Mouse (Mus musculus): ENCODE measurements around the gene Naxd. TPM values are rescaled to one million over a fixed set of nuclear protein-coding genes. Genes with fewer than 3 reads are reported as not detected.
"Not testable (repeated sequence)": the region's sequence is repeated elsewhere in the genome, so short reads cannot be mapped to it uniquely, and the experiment has no call there.

Gene Naxd
- 120 and 154 TPM in 2 replicates for polyA plus RNA-seq (2012; rRNA removed)

DNA sequence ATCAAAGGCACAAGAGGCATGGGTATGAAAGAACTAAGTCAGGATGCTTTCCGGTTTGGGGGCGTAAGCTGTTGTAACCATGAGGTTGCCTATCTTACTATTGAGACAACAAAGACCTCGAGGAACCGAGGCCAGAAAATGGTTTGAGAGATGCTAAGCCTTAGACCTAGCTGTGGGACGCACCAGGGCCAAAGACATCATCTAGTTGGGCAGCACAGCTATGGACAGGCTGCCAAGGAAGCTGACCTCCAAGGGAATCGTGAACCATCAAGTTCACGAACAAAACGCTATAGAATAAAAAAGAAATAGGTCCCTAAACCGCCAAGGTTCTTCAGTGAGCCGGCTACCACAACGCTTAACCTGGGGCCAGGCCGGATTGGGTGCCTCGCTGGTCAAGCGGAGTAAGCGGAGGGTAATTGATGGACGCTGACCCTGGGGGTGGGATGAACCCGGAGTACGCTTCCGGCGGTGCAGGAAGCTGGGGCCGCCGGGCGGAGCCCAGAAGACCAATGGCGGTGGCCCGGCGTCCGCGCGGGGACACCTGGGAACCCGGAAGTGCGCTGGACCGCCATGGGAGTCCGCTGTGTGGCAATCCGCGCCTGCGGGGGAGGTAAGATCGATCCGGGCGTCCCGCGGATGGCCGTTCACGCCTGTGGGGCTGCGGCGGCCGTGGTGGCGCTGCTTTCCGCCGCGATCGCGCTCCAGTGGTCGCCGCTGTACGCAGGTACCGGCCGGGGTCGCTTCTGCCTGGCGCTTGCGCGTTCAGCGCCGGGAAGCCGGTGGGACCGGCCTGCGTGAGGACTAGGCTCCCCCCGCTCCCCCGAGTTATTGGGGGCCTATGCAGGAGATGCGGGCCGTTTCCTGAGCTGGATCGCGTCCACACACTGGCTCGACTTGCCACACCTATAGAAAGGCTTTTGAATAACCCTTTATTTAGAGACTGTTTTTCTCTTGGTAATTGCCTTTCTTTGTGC, at the start of gene Naxd:
Gene Naxd (plus strand): TSS at position 490 of the 974 bp plus-strand sequence.
- DNase-seq (ENCODE audit: low spot score), result peak; percentile 83

DNA sequence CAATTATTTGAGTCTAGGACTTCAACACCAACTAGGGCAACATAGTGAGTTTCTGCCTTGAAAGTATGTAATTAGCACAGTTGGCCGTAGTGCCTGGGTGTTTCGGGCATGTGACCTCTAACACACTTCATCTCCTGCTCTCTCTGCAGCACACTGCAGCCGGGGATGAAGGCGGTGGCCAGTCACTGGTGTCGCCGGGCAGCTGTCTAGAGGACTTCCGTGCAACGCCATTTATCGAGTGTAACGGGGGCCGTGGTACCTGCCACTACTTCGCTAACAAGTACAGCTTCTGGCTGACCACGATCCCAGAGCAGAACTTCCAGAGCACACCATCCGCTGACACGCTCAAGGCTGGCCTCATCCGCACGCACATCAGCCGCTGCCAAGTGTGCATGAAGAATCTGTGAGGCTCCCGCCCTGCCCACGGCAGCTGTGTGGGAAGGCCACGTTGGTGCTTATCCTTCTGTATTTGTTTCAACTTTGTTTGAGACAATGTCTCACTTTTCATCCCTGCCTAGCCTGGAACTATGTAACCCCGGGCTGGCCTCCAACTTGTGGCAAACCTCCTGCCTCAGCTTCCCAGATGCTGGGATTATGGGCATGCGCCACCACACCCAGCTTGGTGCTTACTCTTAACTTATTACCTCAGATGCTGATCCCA, 49.3 kb upstream of the Naxd start:
- DNase-seq (ENCODE audit: low spot score), result no peak

DNA sequence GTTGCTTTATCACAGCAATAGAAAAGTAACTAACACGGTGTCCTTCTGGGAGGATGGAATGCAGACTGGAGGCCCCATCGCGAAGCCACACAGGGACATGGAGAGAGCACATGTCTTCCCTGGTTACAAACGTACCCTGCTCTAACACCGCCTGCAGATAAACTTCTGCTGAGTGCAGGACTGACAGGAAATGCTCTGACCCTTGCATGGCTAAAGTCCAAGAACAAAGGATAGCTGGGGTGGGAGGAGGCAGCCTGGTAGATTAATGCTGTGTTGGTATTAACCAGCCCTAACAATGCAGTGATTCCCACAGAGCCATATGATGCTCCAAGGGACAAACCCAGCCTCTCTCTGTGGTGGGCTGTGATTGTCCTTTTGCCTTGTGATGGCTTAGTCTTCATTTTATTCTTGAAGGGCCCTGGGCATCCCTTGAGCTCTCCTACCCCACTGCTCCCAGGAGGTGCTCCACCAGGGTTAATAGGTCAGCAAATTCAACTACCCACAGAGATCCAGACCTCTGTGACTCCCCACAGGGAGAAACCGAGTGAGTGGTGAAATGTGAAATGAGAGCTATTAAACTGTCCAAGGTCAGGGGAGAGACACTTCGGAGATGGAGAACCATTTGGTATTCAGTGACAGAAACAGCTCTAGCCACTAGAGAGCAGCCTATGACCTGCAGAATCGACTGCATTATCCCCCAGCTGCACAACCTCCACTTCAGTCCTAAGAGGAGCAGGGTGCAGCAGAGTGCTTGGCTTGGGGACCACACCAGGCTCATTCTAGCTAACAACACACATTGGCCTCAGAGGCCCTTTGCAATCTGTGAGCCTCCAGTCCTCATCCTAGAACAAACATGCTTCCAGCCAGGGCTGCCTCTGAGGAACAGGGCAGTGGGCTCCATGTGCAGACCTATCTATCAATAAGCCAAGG, 46.9 kb upstream of the Naxd start:
- DNase-seq (ENCODE audit: low spot score), result no peak

DNA sequence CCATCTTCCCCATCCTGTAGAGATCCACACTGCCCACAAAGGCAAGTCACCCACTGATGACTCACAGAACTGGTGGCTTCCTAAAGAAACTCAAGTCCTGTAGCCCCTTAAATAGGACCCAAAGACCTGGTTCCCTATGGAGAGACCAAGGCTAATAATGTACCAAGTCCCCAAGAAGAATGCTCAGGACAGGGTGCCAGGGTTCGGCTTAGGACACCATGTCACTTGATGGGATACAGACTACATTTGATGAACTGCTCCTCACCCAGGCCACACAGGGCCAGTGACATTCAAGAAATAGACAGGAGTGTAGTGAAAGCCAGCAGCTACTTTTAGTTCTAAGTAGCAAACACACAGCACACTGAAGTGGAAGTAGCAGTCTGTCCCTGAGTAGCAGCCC, 45.2 kb upstream of the Naxd start:
- DNase-seq (ENCODE audit: low spot score), result no peak

DNA sequence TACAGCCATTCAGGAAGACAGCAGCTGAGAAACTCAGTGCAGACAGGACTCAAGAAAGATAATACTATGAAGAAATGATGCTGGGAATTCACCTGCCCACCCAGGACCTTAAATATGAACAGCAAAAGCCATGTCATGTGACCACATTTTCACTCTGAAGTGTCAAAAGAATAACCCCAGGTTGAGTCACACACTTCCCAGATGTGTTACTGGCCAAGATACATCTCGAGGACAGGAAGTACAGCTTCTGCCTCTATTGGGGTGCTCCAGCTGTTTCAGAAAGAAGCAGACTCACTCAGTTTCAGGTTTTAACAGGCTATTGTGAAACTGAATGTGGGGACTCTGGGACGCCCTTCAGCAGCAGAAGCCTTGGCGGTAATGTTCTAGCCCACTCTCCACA, 44.7 kb upstream of the Naxd start:
- no peak for DNase-seq (ENCODE audit: low spot score)

DNA sequence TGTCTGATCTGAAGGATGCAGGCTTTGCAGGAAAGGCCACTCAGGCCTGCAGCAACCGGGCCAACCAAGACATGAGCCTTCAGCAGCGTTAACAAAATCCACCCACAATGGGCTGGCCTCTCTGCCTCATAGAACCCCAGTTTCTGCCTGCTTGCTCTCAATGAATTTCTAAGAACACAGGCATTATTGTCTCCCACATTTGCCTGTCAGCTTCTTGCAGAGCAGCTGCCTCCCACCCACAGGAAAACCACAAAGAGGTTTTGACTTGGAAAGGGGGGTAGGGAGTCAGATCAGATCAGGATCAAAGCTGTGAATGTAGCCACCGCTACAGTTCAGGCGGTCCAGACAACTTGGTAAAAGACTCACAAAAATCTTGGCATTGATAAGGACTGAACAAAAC, 44.3 kb upstream of the Naxd start:
- no peak for DNase-seq (ENCODE audit: low spot score)

DNA sequence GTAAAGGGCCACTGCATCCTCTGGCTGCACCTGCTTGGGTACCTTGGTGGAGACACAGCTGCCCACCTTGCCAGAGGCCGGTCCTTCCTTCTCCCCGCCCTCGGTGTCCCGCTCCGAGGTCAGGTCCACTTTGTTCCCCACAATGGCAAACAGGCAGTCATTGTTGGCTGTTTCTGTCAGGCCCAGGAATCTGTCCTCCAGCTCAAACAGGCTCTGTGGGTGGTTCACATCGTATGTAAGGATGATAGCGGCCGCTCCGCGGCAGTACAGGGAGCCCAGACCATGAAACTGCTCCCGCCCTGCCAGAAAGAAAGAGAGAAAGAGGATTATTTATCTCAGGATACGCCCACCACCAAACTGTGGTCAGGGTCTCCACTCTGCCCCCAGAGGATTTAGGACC, 43.1 kb upstream of the Naxd start:
- no peak for DNase-seq (ENCODE audit: low spot score)

DNA sequence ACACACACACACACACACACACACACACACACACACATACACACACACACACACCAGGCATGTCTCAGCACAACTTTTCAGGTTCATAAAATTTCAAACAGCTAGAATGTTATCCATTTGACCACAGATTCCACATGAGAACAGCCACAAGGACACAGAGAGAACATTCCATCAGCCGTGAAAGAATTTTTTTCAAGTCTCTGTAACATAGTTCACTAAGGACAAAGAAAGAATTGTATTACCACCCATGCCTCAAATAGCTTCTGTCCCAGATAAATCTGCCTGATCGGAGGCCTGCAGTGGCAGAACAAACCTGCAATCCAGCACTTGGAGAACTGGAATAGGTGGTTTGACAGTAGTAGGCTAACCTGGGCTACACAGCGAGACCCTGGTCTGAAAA, 40.0 kb upstream of the Naxd start:
- no peak for DNase-seq (ENCODE audit: low spot score)

DNA sequence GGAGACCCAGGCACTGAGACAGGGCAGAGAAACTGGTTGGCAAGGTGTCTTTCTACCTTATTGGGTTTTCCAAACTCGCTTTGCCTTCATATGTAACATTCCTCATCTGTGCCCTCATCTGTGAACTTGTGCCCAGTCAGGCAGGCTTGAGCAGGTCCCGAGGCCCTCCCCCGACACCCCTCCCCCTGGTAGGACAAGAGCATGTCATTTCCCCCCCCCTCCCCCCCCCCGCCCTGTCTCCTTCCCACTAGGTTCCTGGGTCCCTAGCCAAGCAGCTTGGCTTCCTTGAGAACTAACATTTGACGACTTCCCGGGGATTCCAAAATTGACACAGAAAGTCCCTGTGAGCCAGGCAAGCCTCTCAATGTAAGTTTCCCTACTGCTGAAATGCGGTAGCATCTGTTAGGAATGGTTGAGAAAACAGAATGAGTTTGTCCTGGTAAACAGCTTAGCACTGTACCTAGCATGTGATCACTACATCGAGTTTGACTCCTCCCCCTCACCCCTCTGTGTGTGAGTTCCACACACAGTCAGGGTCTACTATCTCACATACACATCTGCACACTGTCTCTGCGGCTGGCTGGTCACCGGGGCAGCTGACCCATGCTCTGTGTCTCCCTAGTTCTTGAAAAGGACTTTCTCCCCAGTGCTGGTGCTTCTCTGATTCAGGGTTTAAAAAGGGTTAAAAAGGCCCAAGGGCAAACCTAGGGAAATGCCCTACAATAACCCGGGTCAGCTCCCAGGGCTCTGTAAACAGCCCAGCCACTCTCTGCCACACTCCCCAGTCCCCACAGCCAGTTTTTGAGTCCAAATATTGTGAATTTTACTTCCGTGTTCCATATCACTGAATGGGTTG, 39.1 kb upstream of the Naxd start:
- DNase-seq (ENCODE audit: low spot score), result no peak

DNA sequence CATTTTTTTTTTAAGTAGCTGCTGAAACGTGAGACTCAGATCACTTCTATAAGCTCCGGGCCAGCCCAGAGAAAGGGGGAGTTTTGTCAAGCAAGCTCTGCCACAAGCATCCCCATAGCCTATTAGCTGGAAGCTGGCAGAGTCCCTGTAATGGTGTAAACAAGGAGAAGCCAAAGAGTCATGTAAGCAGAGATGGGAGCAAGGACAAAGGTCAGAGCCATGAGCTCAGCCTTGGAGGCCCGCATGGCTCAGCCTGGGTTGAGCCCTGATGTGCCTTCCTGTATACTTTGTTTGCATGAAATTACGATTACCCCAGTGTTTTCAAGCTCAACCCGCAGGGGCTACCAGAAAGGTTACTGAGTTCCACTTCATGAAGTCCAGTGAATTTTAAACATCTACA, 38.3 kb upstream of the Naxd start:
- no peak for DNase-seq (ENCODE audit: low spot score)

DNA sequence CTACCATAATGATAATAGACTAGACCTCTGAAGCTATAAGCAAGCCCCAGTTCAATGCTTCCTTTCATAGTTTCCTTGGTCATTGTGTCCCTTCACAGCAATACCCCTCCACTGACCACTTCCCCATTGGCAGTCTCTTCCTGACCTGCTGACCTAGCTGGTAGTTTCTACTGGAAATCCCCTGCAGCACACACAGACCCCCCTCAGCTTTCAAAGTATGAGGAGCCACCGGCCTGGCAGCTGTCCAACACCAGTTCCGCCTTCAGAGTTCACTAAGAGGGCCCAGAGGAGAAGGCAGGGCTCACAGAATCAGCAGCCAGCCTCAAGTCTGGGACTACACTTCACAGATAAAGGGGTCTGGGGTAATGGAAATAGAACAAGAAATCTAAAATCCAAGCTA, 36.4 kb upstream of the Naxd start:
- no peak for DNase-seq (ENCODE audit: low spot score)

DNA sequence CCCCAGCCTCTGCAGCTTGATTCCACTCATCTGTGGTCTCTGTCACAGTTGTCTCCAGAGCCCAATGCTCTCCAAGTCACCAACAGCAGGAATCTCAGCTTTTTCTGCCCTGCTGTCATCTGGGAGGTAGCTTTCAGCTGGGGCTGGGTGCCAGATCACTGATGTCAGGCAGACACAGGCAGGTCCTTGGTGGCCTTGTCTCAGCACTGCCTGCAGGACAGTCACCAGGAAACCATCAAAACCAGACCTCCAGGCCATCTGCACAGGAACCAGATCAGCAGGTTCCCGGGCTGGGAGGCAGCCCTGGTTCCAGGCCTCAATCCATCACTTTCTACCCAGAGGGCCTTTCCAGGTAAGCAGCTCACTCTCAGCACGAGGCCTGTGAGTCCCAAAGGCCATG, 35.5 kb upstream of the Naxd start:
- no peak for DNase-seq (ENCODE audit: low spot score)

DNA sequence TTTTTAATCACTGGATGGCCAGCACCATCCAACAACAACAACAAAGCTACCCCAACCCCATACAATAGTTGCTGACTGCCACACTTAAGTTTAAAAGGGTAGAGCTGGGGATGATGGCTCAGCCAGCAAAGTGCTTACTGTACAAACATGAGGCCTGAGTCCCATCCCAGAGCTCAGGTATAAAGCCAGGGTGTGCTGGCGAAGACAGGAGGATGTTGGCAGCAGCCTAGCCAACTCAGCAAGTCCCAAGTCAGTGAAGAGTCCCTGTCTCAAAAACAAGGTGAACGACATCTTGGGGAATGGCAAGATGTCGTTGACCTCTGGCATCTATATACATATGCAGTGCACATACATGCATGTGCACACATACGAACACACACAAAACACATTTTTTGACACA, 34.7 kb upstream of the Naxd start:
- DNase-seq (ENCODE audit: low spot score), result no peak

DNA sequence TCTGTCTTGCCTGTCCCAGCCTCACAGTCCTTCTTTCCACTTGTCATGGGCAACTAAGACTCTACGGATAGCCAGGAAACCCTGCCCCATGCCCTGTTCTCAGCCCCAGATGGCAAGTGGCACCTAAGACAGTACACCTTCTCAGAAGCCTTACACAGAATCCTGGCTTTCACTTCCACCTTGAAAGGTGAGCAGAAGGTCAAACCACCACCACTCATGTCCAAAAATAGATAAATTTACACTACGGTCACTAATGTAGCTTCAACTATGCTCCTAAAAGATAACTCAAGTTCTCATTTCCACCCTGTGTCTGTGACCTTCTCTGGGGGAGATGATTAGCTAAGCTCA, 33.8 kb upstream of the Naxd start:
- DNase-seq (ENCODE audit: low spot score), result no peak

DNA sequence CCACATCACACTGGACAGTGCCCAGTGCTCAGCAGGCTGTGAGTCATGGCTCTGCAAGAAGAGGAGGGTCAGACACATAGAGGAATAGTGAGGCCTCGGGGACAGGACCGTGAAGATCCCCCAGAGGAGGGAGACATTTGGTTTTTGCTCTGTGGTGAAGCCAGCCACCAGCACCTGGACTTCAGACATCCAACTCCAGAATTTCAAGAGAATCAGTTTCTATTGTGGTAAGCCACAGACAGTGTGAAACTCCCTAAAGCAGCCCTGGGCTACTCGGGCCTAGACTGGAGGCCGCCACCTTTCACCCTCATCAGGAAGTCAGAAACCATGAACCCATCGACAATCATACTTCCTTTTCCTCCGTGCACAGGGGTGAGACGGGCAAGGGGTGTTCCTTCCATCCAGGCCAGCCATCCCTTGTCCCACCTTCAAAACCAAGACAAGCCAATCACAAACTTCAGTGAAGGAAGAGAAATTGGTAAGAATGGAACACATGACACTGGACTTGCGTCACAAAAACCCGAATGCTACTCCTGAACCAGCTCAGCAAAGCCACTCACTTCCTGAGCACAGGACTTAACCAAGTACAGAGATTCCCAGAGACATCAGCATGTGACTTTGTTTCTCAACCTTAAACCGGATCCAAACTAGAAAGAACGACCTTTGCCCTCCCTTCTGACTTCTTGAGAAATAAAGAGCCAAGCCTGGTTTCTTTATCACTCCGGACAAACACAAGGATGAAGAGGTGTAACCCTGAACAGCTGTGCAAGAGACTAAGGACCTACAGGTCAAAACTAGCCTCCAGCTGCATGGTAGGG, 33.2 kb upstream of the Naxd start:
- no peak for DNase-seq (ENCODE audit: low spot score)

DNA sequence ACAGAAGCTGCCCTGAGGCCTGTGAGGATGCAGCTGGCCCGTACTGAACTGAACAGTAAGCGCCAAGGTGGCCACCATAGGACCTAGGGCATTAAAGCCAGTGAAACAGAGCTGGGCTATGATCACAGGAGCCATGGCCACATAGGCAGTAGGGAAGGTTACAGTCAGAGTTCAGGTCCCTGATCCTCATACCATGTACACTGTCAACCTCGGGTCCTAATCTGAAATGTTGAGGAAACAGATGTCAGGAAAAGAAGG, 32.7 kb upstream of the Naxd start:
- DNase-seq (ENCODE audit: low spot score), result no peak

DNA sequence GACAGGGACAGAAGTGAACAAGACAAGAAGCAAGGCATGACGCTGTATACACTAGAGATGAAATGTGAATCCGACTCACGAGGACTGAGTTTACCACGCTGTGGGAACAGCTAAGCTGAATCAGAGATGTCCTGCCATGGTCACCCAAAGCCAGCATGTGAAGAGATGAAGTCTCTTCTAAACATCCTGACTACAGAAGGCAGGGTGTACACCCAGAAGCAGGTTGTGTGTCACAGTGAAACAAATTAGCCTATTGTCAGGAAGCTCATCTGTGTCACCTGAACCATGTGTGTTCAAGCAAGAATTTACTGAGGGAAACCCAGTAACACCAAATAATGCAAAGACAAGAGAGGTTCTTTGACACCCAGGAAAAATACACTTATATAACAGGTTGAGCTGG, 31.7 kb upstream of the Naxd start:
- no peak for DNase-seq (ENCODE audit: low spot score)

DNA sequence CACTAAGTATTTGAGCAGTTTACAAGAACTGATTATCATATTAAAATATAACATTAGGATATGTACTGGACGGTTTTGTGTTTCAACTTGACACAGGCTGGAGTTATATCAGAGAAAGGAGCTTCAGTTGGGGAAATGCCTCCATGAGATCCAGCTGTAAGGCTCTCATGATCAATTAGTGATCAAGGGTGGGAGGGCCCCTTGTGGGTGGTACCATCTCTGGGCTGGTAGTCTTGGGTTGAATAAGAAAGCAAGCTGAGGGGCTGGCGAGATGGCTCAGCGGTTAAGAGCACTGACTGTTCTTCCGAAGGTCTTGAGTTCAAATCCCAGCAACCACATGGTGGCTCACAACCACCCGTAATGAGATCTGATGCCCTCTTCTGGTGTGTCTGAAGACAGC, 30.8 kb upstream of the Naxd start:
- not testable (repeated sequence) for DNase-seq (ENCODE audit: low spot score)

DNA sequence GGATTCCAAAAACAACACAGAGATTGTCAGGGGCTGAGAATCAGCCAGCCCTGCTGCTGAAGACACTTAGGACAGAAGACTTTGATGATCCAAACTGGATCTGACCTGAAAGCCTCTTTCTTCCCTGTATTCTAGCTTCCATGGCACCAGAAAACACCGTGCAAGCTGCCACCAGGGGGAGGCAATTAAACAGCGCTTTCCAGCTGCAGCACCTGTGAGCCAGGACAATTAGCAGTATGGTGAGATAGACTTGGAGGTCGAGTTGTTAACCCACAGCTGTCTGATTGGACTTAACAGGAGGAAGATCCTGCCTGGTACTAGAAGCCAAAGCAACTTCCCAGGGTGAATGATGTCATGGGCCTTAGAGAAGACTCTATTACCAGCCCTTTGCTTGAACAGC, 28.2 kb upstream of the Naxd start:
- no peak for DNase-seq (ENCODE audit: low spot score)

DNA sequence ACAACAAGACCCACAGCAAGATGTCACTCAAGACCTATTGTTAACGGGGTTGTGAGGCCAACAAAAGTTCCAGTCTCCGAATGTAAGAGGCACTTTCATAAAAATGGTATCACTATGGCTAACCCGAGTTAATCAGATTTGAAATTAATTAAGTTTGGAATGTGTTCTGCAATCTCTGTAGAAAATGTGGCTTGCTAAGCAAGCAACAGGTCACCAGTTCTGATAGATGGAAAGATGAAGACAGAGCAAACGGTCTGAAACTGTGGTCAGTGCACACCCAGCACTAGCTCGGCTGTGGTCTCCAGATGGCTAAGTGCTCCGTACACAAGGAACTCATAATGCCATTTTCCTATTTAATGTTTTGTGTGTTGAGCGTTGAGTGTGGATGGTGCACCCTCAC, 26.6 kb upstream of the Naxd start:
- no peak for DNase-seq (ENCODE audit: low spot score)

DNA sequence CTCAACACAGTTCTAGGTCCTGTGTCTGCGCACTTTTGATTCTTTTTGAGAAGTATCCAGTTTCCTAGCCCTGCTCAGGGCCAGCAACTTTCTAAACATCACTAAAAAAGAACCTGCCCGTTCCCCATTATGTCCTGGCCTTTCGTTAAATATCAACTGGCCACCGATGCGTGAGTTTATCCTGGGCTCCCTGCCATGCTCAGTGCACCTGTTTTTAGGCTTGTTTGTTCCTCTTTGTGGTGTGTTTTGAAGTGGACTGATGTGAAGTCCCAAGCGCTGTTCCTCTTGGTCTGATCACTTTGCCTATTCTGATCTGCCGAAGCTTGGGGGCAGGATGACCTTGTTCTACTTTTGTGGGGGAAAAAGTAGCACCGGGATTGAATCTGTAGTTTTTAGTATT, 26.0 kb upstream of the Naxd start:
- no peak for DNase-seq (ENCODE audit: low spot score)
